Mouse (Mus musculus): Measurements from ENCODE around the gene AC140267.1. TPM values are rescaled to one million over a fixed set of nuclear protein-coding genes. Genes with fewer than 3 reads are reported as not detected.

The AC140267.1 gene
- polyA plus RNA-seq, 1 experiment from 2014 or later = not detected

DNA sequence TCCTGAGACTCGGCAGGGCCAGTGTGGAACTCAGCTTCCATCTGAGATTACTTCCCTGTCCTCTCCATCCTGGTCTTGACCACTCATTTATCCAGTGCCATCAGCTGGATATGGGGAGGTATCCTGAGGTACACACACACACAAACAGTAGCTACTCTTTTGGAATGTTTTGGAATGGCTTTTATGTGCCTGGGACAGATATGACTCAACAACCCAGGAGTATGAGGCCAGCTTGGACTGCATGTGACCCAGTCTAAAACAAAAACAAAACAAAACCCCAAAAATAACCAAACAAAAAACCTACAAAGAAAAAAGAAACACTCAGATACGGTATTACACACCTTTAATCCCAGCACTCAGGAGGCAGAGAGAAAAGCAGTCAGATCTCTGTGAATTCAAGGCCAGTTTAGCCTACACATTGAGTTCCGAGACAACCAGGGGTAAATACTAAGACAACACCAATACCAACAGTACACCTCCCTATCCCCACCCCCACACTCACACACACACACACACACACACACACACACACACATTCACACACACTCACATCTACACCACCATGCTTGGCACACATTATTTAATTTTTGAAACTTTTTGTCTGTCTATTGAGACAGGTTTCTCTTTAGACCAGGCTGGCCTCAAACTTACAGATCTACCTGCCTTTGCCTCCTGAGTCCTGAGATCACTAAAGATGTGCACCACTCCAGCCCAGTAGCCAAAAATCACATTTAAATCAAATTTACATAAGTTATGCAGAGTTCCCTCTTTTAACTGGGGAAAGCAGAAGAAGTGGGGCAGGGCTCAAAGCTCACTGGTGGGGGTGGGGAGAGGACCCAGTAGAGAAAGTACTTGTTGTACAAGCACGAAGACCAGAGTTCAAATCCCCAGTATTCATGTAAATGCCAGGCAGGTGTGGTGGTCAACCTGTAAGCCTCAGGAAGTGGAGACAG is 15.7 kb upstream of the AC140267.1 start:
- no peak overlapping the region for H3K27ac ChIP-seq (ENCODE audit: low read depth)
- 0 out of 2 replicates have a peak overlapping the region, but pooled peaks have one; percentile 30 for H3K4me2 ChIP-seq (ENCODE audit: low read length)
- no peak overlapping the region for H3K9ac ChIP-seq (ENCODE audit: low read length)
- H3K9me3 ChIP-seq (ENCODE audit: control insufficient read depth, low read length) = no peaks in the 10 kb centered on the region
- ATAC-seq (replicated peaks; ENCODE audit: low FRiP score, low TSS enrichment, low read depth) (no peak), DNase-seq (ENCODE audit: low spot score) (no peak)
- no peaks in the 10 kb centered on the region for H3K27me3 ChIP-seq (replicated peaks; ENCODE audit: control insufficient read depth, insufficient read depth, low read length)
- H3K4me1 ChIP-seq (replicated peaks; ENCODE audit: control insufficient read depth, insufficient read depth, low read length) = 0 out of 2 replicates have a peak, but pooled peaks cover 3% of the 10 kb centered on the region
- 0 out of 2 replicates have a peak, but pooled peaks cover under 1% of the 10 kb centered on the region for H3K36me3 ChIP-seq (ENCODE audit: control insufficient read depth, insufficient read depth, low read length)
- 57% methylated on average over 4 of the region's 4 CpGs for WGBS
- H3K4me3 ChIP-seq (ENCODE audit: low read depth, low read length) = no peak overlapping the region

DNA sequence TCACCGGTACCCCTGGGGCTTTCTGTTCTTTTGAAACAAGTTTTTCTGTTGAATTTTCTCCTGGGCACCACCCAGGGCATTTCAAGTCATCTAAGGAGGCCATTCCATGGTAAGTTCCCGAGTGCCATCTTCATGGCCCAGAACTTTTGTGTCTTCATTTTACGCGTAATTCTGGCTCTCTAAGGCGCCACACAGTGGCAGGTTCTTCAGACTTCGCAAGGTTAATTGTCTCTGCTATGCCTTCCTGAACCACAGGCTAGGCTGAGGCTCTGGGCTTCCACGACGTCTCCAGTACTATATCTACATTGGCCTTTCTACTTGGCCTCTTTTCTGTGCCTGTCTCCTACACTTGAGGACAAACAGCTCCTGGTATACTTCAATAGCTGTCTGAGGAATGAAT is 14.6 kb upstream of the AC140267.1 start:
- H3K27me3 ChIP-seq (replicated peaks; ENCODE audit: control insufficient read depth, insufficient read depth, low read length) = no peaks in the 10 kb centered on the region
- no peaks in the 10 kb centered on the region for H3K9me3 ChIP-seq (ENCODE audit: control insufficient read depth, low read length)
- no peak overlapping the region for H3K9ac ChIP-seq (ENCODE audit: low read length)
- no peak overlapping the region for H3K4me3 ChIP-seq (ENCODE audit: low read depth, low read length)
- H3K27ac ChIP-seq (ENCODE audit: low read depth) = no peak overlapping the region
- H3K4me1 ChIP-seq (replicated peaks; ENCODE audit: control insufficient read depth, insufficient read depth, low read length) = 0 out of 2 replicates have a peak, but pooled peaks cover 3% of the 10 kb centered on the region
- no peak for ATAC-seq (replicated peaks; ENCODE audit: low FRiP score, low TSS enrichment, low read depth)
- H3K36me3 ChIP-seq (ENCODE audit: control insufficient read depth, insufficient read depth, low read length) = no peaks in the 10 kb centered on the region
- WGBS = 72% methylated on average over 8 of the region's 8 CpGs
- no peak for DNase-seq (ENCODE audit: low spot score)
- H3K4me2 ChIP-seq (ENCODE audit: low read length) = no peak overlapping the region

GRCm38 (mm10) chr15:80223751-80224150 is 11.9 kb upstream of the AC140267.1 start:
- DNase-seq (ENCODE audit: low spot score) (no peak), ATAC-seq (replicated peaks; ENCODE audit: low FRiP score, low TSS enrichment, low read depth) (no peak)
- H3K4me1 ChIP-seq (replicated peaks; ENCODE audit: control insufficient read depth, insufficient read depth, low read length) = 0 out of 2 replicates have a peak, but pooled peaks cover 3% of the 10 kb centered on the region
- 87% methylated on average over 7 of the region's 7 CpGs for WGBS
- H3K9ac ChIP-seq (ENCODE audit: low read length) = no peak overlapping the region
- H3K4me2 ChIP-seq (ENCODE audit: low read length) = no peak overlapping the region
- no peak overlapping the region for H3K27ac ChIP-seq (ENCODE audit: low read depth)
- no peak overlapping the region for H3K4me3 ChIP-seq (ENCODE audit: low read depth, low read length)
- H3K27me3 ChIP-seq (replicated peaks; ENCODE audit: control insufficient read depth, insufficient read depth, low read length) = no peaks in the 10 kb centered on the region
- H3K36me3 ChIP-seq (ENCODE audit: control insufficient read depth, insufficient read depth, low read length) = no peaks in the 10 kb centered on the region
- no peaks in the 10 kb centered on the region for H3K9me3 ChIP-seq (ENCODE audit: control insufficient read depth, low read length)

- 29% methylated on average over 9 of the region's 9 CpGs for WGBS
- peak; percentile 87 for DNase-seq (ENCODE audit: low spot score)
- no peaks in the 10 kb centered on the region for H3K9me3 ChIP-seq (ENCODE audit: control insufficient read depth, low read length)
- no peaks in the 10 kb centered on the region for H3K27me3 ChIP-seq (replicated peaks; ENCODE audit: control insufficient read depth, insufficient read depth, low read length)
- ATAC-seq (replicated peaks; ENCODE audit: low FRiP score, low TSS enrichment, low read depth) = peak; percentile 69; the same call in 1 of the 2 replicates
- H3K9ac ChIP-seq (ENCODE audit: low read length) = no peak overlapping the region
- no peaks in the 10 kb centered on the region for H3K4me1 ChIP-seq (replicated peaks; ENCODE audit: control insufficient read depth, insufficient read depth, low read length)
- H3K27ac ChIP-seq (ENCODE audit: low read depth) = no peak overlapping the region
- H3K4me2 ChIP-seq (ENCODE audit: low read length) = no peak overlapping the region
- no peaks in the 10 kb centered on the region for H3K36me3 ChIP-seq (ENCODE audit: control insufficient read depth, insufficient read depth, low read length)
- no peak overlapping the region for H3K4me3 ChIP-seq (ENCODE audit: low read depth, low read length)
Measured at GRCm38 (mm10) chr15:80225208-80225607, 10.4 kb upstream of the AC140267.1 start.

- H3K27ac ChIP-seq (ENCODE audit: low read depth) = no peak overlapping the region
- no peaks in the 10 kb centered on the region for H3K36me3 ChIP-seq (ENCODE audit: control insufficient read depth, insufficient read depth, low read length)
- ATAC-seq (replicated peaks; ENCODE audit: low FRiP score, low TSS enrichment, low read depth) (no peak), DNase-seq (ENCODE audit: low spot score) (peak; percentile 64)
- H3K27me3 ChIP-seq (replicated peaks; ENCODE audit: control insufficient read depth, insufficient read depth, low read length) = no peaks in the 10 kb centered on the region
- H3K9me3 ChIP-seq (ENCODE audit: control insufficient read depth, low read length) = no peaks in the 10 kb centered on the region
- no peak overlapping the region for H3K9ac ChIP-seq (ENCODE audit: low read length)
- no peak overlapping the region for H3K4me2 ChIP-seq (ENCODE audit: low read length)
- H3K4me1 ChIP-seq (replicated peaks; ENCODE audit: control insufficient read depth, insufficient read depth, low read length) = no peaks in the 10 kb centered on the region
- no peak overlapping the region for H3K4me3 ChIP-seq (ENCODE audit: low read depth, low read length)
- 48% methylated on average over 2 of the region's 2 CpGs for WGBS
Measured at GRCm38 (mm10) chr15:80225796-80226195, 9.8 kb upstream of the AC140267.1 start.

DNA sequence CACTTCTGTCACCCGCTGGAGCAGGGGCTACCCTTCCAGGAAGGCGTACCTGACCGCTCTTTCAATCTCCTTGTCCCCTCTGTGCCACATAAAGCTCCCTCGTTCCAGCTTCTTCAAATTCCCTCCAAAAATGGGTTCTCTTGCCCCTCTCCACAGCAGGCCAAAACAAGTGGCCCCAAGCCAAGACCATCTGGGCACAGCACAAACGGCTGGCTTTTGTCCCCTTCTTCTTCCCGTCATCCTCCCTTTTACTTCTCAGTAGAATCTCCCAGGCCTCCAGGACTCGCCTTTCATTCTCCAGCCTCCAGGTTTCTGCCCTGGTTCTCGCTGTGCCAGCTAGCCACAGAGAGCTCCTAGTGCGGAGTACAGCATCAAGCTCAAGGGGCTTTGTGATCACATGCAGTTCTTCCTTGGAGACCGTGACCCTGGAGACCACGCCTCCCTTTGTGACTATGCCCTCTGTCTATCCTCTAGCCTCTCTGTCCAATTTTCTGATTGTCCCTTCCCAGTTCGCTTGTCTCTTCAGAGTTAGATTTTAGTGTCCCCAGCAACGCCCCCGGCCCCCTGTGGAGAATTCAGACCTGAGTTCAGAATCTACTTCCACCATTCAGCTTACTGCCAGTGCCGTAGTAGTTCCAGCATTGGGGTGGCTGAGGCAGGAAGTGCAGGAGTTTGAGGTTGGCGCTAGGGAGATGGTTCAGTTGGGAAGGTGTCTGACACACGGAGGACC is 7.4 kb upstream of the AC140267.1 start:
- Histone ChIP-seq H3K4me1 (replicated peaks; ENCODE audit: control insufficient read depth, insufficient read depth, low read length) (peaks cover 3% of the 10 kb centered on the region; the same call in 1 of the 2 replicates), H3K9ac (ENCODE audit: low read length) (no peak overlapping the region), H3K27ac (ENCODE audit: low read depth) (no peak overlapping the region), H3K27me3 (replicated peaks; ENCODE audit: control insufficient read depth, insufficient read depth, low read length) (no peaks in the 10 kb centered on the region), H3K9me3 (ENCODE audit: control insufficient read depth, low read length) (no peaks in the 10 kb centered on the region), H3K4me3 (ENCODE audit: low read depth, low read length) (no peak overlapping the region), H3K36me3 (ENCODE audit: control insufficient read depth, insufficient read depth, low read length) (no peaks in the 10 kb centered on the region), H3K4me2 (ENCODE audit: low read length) (no peak overlapping the region)
- WGBS = 78% methylated on average over 17 of the region's 17 CpGs
- DNase-seq (ENCODE audit: low spot score) (no peak), ATAC-seq (replicated peaks; ENCODE audit: low FRiP score, low TSS enrichment, low read depth) (no peak)

- no peak overlapping the region for H3K9ac ChIP-seq (ENCODE audit: low read length)
- H3K27ac ChIP-seq (ENCODE audit: low read depth) = no peak overlapping the region
- ATAC-seq (replicated peaks; ENCODE audit: low FRiP score, low TSS enrichment, low read depth) (no peak), DNase-seq (ENCODE audit: low spot score) (no peak)
- peaks cover 19% of the 10 kb centered on the region for H3K36me3 ChIP-seq (ENCODE audit: control insufficient read depth, insufficient read depth, low read length)
- H3K4me3 ChIP-seq (ENCODE audit: low read depth, low read length) = no peak overlapping the region
- no peaks in the 10 kb centered on the region for H3K27me3 ChIP-seq (replicated peaks; ENCODE audit: control insufficient read depth, insufficient read depth, low read length)
- 65% methylated on average over 2 of the region's 2 CpGs for WGBS
- no peak overlapping the region for H3K4me2 ChIP-seq (ENCODE audit: low read length)
- no peaks in the 10 kb centered on the region for H3K9me3 ChIP-seq (ENCODE audit: control insufficient read depth, low read length)
- peaks cover 15% of the 10 kb centered on the region for H3K4me1 ChIP-seq (replicated peaks; ENCODE audit: control insufficient read depth, insufficient read depth, low read length)
Measured at GRCm38 (mm10) chr15:80232331-80232730, 3.3 kb upstream of the AC140267.1 start.

- no peaks in the 10 kb centered on the region for H3K27me3 ChIP-seq (replicated peaks; ENCODE audit: control insufficient read depth, insufficient read depth, low read length)
- H3K9ac ChIP-seq (ENCODE audit: low read length) = 0 out of 2 replicates have a peak overlapping the region, but pooled peaks have one; percentile 5
- DNase-seq (ENCODE audit: low spot score) = no peak
- H3K4me3 ChIP-seq (ENCODE audit: low read depth, low read length) = 0 out of 2 replicates have a peak overlapping the region, but pooled peaks have one; percentile 99
- ATAC-seq (replicated peaks; ENCODE audit: low FRiP score, low TSS enrichment, low read depth) = peak; percentile 14; the same call in 1 of the 2 replicates
- no peaks in the 10 kb centered on the region for H3K9me3 ChIP-seq (ENCODE audit: control insufficient read depth, low read length)
- H3K36me3 ChIP-seq (ENCODE audit: control insufficient read depth, insufficient read depth, low read length) = peaks cover 25% of the 10 kb centered on the region
- H3K4me1 ChIP-seq (replicated peaks; ENCODE audit: control insufficient read depth, insufficient read depth, low read length) = peaks cover 15% of the 10 kb centered on the region
- peak overlapping the region; percentile 72 for H3K27ac ChIP-seq (ENCODE audit: low read depth)
- WGBS = 65% methylated on average over 4 of the region's 4 CpGs
- H3K4me2 ChIP-seq (ENCODE audit: low read length) = peak overlapping the region; percentile 85
Measured at GRCm38 (mm10) chr15:80233053-80233452, 2.6 kb upstream of the AC140267.1 start.

Data from intestine, embryonic 14.5 days (tissue).